In the genomic region with DNA sequence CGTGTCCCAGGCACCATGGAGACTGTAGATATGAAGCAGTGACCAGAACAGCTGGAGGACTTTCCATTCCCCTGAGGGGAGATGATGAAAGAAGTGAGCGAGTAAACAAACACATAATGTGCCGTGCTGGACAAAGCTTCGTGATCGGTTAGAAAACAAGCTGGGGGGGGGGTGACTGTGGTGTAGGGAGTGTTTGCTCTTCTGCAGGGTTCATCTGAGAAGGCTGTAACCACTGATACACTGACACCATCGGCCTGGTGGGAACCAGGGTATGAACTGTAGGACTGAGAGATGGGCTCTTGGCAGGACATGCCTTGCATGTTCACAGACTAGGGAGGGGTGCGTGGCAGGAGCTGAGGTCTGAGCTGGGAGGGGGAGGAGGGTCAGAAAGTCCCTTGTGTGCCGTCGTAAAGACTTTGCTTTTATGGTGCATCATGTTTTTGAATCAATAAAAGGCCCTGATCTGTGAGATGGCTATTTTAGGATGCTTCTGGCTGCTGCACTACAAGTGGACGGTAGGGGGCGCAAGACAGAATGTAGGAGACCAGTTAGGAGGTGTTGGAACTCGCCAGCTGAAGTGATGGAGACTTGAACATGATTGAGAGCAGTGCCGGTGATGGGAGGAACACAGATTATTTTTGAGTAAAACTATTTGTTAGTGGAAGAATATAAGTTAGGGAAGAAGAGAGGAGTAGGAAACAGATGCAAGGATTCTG, we compare ENCODE assay signal across 8 mouse cellular contexts.
DNase-seq lines count a peak whose midpoint lies in the region; ATAC-seq and TF ChIP-seq lines count a peak whose summit lies in the region.

No protein-coding gene starts in this region.

- ATAC-seq in limb, embryonic 14.5 days (ENCODE audit: low FRiP score, low read depth) = no peak

- no peak for TF ChIP-seq POLR2A in limb, embryonic 14.5 days (IDR thresholded peaks at IDR 0.05; ENCODE audit: borderline replicate concordance, extremely low read depth, insufficient read depth, insufficient read length)

- H3K4me1 ChIP-seq in heart, embryonic 10.5 days = no peaks in the 10 kb centered on the region
- H3K4me1 ChIP-seq in limb, embryonic 14.5 days (ENCODE audit: control insufficient read depth, insufficient read depth, low read length) = no peaks in the 10 kb centered on the region

- H3K9me3 ChIP-seq in heart, embryonic 10.5 days = no peaks in the 10 kb centered on the region
- H3K9me3 ChIP-seq in limb, embryonic 14.5 days (ENCODE audit: control insufficient read depth, low read length) = no peaks in the 10 kb centered on the region

- no peak overlapping the region for H3K9ac ChIP-seq in limb, embryonic 14.5 days (ENCODE audit: low read depth, low read length, severe bottlenecking)

- no peaks in the 10 kb centered on the region for H3K27me3 ChIP-seq in heart, embryonic 10.5 days (ENCODE audit: insufficient read depth, poor library complexity, severe bottlenecking)
- H3K27me3 ChIP-seq in limb, embryonic 14.5 days (ENCODE audit: control insufficient read depth, insufficient read depth, low read length) = no peaks in the 10 kb centered on the region

- DNase-seq in heart, adult 18-20 months = peak; percentile 64 to 77
- no peak for DNase-seq in heart, embryonic 10.5 days (ENCODE audit: low spot score)
- peak; percentile 15 for DNase-seq in thymus, postnatal 4 days
- DNase-seq in thymus, postnatal 25 days = no peak
- peak; percentile 66 for DNase-seq in embryo, embryonic 10.5 days (ENCODE audit: low spot score)
- DNase-seq in limb, embryonic 14.5 days (ENCODE audit: low spot score) = peak; percentile 29
- no peak for DNase-seq in natural killer cell, adult 2 months (ENCODE audit: low spot score in 2 of 2)
- no peak for DNase-seq in urinary bladder, adult 2 months (ENCODE audit: low spot score)

- no peaks in the 10 kb centered on the region for H3K36me3 ChIP-seq in heart, embryonic 10.5 days
- no peaks in the 10 kb centered on the region for H3K36me3 ChIP-seq in limb, embryonic 14.5 days (ENCODE audit: control insufficient read depth, insufficient read depth, low read length)

- H3K27ac ChIP-seq in heart, embryonic 10.5 days = no peak overlapping the region
- H3K27ac ChIP-seq in limb, embryonic 14.5 days (replicated peaks; ENCODE audit: low read depth, low read length) = no peak overlapping the region

- H3K4me3 ChIP-seq in heart, embryonic 10.5 days = no peak overlapping the region
- H3K4me3 ChIP-seq in limb, embryonic 14.5 days (replicated peaks; ENCODE audit: low read length) = no peak overlapping the region

- 50% methylated on average over 13 of the region's 13 CpGs for WGBS in heart, embryonic 10.5 days
- 53% methylated on average over 13 of the region's 13 CpGs for WGBS in limb, embryonic 14.5 days

- no peak overlapping the region for H3K4me2 ChIP-seq in limb, embryonic 14.5 days (replicated peaks; ENCODE audit: low read depth, low read length, severe bottlenecking)

Comparison
In these comparisons a context has a peak if more than half of its experiments do, and no peak if none do; other contexts are left out.
1. DNase-seq: peak in heart, adult 18-20 months (2 of 2), thymus, postnatal 4 days (single experiment), embryo, embryonic 10.5 days (single experiment) and limb, embryonic 14.5 days (single experiment); none in heart, embryonic 10.5 days (single experiment), thymus, postnatal 25 days (single experiment), natural killer cell, adult 2 months (0 of 2) and urinary bladder, adult 2 months (single experiment).